Mouse (Mus musculus) ES-E14 (cell line): ENCODE measurements around the gene Fam83c.

ENCODE experiments used
- CHD2 ChIP-seq: IDR thresholded peaks from 2 replicates; pipeline ENCODE4 v1.6.1; 2014; ENCODE audit warnings: mild to moderate bottlenecking, low read depth, low read length, inconsistent platforms
- HCFC1 ChIP-seq: IDR thresholded peaks from 2 replicates; pipeline ENCODE4 v1.6.1; 2012; ENCODE audit warnings: low read length, inconsistent platforms, borderline replicate concordance; ENCODE audit not compliant: insufficient read depth
- MAFK ChIP-seq: IDR thresholded peaks from 2 replicates; pipeline ENCODE4 v1.6.1; 2014; ENCODE audit warnings: mild to moderate bottlenecking, low read depth, low read length, inconsistent platforms; ENCODE audit not compliant: insufficient read depth
- ZC3H11A ChIP-seq: IDR thresholded peaks from 2 replicates; pipeline ENCODE4 v1.6.1; 2012; ENCODE audit warnings: low read depth, mild to moderate bottlenecking, inconsistent platforms, low read length, borderline replicate concordance
- ZNF384 ChIP-seq: IDR thresholded peaks from 2 replicates; pipeline ENCODE4 v1.6.1; 2012; ENCODE audit warnings: low read depth, low read length, inconsistent platforms

- TF ChIP-seq ZNF384 (no peak), CHD2 (no peak), HCFC1 (no peak), ZC3H11A (no peak), MAFK (no peak)
Observed at GRCm38 (mm10) chr2:155786905-155787304, 47.7 kb downstream of the Fam83c start.
